Mouse (Mus musculus) adrenal gland, adult 8-10 months (tissue): ENCODE results near the gene H2afb2. TPM values are rescaled to one million over a fixed set of nuclear protein-coding genes. Genes with fewer than 3 reads are reported as not detected.

Source experiments
- DNase-seq: peaks from one replicate; pipeline ENCODE4 v3.0.0; 2022
- total RNA-seq, 4 experiments: library from RNA; stranded (reverse); gene quantifications; 2 replicates each; pipeline ENCODE4 v1.2.4; 2022

H2afb2 gene
- not detected for total RNA-seq

- DNase-seq = no peak
These were observed at the start of gene H2afb2 for GRCm38 (mm10) chrX:116680878-116681277. TSS of gene H2afb2 (plus strand) at chrX:116681178.

Other genes starting within 250 kb of the H2afb2 start
- not detected for gene Cpxcr1, start 232.2 kb upstream of the H2afb2 start, total RNA-seq